Mouse (Mus musculus): Measurements from ENCODE around the gene Lrriq1.

Gene Lrriq1

DNA sequence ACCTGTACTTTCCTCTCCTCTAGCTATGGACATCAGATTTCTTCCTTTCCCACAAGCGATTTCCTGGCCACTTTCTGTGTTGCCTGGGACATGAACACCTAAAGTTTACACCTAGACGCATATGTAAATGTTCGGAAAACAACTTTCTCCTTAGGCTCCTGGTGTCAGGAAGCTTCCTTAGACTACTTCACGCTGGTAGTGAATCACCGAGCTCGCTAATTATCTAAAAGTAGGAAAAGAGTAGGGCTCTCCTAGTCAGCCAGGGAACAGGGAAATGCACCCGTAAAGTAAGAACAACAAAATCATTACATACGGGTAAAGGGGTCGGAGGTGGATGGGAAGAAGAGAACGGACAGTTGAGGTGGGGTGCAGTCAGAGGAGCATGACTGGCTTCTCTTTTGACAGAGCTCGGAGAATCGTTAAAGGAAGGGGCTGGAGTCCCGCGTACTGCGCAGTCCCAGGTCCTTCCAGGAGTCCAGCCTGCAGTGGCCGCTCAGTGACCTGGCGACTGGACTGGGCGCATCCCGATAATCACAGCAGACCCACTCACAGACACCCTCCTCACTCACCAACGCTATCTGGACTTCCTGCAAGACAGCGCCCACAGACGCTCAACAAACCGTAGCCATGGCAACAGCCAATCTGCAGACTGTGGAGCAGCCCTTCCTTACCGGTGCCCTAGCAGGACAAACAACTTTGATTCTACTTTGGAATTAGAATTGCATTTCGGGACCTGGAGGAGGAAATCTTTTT is at the start of gene Lrriq1:
Gene Lrriq1 (minus strand): TSS at position 616 of the 753 bp plus-strand sequence.
- peak; percentile 49 for DNase-seq (ENCODE audit: low spot score)

DNA sequence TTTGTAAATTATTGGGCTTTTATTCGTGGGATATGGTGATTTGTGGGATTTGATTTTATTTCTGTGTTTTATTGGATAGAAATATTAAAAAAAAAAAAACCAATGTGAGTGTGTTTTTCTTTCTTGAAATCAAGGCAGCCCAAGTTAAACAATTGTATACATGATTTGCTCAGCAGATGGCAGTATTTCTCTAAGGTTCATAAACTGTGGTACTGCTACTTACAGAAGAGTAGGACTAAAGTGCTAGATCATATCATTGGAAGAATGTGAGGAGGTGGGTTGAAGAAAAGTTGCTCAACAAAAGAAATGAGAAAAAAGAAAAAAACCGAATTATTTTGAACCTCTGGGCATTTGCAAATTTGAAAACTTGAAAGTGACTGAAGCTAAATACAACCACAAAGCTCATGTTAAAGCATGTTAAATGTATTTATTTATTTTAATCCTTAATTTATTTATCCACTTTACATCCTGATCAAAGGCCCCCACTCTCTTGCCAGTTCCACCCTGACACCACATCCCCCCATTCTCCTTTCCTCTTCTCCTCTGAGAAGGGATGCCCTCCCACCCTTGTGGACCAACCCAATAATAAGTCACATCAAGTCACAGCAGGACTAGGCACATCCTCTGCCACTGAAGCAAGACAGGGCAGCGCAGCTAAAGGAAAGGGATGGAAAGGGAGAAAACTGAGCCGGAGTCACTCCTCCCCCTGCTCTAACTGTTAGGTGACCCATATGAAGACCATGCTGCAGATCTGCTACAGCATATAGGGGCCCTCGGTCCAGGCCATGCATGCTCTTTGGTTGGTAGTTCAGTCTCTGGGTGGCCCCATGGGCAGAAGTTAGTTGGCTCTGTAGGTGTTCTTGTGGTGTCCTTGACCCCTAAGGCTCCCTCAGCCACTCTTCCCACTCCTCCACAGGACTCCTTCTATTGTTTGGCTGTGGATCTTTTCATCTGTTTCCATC is 18.0 kb upstream of the Lrriq1 start:
- no peak for DNase-seq (ENCODE audit: low spot score)

DNA sequence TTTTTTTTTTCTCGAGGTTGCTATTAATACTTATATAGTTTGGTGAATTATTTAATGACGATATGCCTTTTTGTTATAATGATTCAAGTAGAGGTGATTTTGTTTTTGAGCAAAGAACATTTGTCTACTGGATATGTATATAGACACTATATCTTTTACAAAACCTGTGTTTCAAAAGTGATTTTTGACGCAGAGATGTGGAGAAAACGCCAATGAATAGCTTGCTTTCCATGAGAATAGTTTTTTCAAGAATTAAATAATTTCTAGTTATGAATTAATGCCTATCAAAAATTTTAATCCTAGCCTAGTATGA is 294 bp upstream of the Lrriq1 start:
- DNase-seq (ENCODE audit: low spot score): no peak

DNA sequence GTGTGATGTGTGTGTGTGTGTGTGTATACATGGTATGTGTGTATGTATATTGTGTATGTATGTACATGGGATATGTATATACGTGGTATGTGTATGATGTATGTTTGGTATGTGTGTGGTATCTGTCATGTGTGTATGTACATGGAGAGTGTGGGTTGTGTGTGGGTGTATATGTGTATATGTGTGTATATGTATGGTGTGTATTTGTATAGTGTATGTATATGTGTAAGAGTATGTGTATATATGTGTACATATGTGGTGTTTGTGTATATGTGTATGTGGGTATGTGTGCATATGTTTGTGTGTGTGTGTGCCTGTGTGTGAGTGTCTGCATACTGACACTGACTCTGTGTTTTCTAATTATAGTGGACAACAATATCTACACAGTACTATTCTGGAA is 9.5 kb downstream of the Lrriq1 start:
- no peak for DNase-seq (ENCODE audit: low spot score)

DNA sequence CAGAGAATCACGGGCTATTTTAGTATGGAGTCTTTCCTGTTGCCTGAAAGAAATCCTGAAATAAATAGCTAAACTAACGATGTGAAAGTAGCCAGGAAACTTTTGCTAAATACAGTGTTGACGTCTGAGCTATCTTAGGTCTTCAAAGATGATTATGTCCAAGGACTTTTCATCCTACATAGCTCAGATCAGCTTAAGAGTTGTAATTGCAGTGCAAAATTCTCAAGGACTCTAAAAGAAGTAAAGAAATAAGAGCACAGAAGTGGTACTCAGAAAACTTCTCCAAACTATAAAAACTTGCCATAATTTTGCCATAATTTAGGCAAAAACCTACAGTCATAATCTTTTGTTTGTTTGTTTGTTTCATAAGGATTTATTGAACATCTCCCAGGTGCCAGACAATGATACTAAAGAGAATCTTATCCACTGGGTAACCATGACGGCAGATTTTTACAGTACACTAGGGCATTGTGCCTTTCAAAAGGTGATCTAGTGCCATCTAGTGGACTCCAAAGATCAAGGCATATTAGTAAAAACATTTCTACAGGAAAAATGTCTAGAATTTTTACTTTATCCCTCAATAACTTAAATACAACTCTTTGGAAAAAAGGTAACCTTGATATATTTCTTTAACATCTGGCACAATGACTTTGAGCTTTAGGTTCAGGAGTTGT is 41.3 kb downstream of the Lrriq1 start:
- DNase-seq (ENCODE audit: low spot score): no peak

DNA sequence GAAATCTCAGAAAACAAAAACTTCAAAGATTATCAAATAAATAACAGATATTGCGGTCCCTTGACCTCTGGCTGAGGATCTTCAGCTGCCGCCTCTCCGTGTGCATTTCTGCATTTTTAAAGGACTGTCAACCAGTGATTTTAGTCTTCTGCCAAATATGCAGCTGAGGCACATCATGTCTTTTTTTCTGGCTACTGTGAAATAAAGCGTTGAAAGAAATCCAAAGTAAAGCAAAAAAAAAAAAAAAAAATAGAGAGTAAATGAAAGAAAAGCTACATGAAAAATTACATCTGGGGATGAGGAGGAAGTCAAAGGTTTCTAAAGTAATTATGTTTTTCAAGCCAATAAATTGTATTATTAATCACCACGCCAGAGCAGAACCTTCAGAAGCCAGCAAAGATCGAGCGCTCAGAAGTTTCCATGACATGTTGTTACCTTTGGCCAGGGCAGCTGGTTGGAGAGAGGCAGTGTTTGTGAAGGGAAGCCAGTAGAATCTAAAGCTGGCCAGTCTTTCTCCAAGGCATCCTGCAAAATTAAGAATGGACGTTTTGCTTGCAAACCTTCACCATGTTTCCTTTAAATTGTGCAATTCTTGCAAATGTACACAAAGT is 90.2 kb downstream of the Lrriq1 start:
- DNase-seq (ENCODE audit: low spot score): no peak

DNA sequence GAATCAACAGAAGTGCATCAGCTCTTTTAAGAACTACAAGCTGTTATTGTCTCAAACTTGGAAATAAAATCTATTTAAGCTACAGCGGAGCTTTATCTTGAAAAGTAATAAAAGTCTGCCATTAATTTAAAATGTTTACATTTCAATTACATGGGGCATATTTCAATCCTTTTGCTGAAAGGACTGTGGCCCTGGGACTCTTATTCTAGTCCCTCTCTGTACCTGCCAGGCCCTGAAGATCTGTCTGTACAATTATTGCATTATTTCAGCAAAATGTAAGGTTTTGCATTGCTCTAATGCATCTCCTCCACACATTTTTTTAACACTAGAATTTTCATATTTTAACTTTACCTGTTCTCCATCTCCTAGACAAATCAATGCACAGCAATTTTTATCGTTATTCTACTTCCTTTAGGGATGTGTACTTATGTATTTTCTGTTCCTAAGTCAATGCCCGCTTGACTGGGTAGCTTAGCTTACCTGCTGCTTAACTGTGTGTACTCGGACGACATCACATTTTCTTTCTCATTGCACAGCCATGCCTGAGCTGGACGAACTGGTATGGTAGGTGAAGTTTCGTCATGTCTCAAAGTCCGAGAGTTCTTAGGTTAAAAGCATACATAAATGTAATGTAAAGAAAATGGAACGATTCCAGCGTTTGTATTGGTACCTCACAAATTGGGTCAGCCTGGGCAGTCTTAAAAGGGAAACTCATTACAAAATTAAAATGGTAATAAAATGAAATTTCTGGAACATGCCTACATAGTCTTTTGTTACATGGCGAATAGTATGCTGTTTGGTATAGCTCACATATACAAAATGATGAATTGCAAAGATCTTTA is 91.0 kb downstream of the Lrriq1 start:
- no peak for DNase-seq (ENCODE audit: low spot score)

DNA sequence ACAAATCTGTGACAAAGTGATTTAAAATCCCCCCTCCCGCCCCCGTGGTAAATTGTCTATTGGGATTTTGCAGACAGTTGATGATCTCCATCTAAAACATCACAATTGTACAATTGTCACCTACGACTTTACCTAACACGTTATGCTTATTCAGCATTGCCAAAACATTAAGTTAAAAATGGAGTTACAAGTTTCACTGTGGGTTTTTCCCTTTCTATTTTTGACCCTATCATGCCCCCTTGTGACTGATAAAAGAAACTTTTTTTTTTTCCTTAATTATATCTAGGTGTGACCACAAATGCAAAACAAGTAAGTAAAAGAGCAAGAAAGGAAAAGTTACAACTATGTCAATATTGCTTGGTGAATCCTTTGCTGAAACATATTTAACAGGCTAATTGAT is 93.6 kb downstream of the Lrriq1 start:
- DNase-seq (ENCODE audit: low spot score): no peak

DNA sequence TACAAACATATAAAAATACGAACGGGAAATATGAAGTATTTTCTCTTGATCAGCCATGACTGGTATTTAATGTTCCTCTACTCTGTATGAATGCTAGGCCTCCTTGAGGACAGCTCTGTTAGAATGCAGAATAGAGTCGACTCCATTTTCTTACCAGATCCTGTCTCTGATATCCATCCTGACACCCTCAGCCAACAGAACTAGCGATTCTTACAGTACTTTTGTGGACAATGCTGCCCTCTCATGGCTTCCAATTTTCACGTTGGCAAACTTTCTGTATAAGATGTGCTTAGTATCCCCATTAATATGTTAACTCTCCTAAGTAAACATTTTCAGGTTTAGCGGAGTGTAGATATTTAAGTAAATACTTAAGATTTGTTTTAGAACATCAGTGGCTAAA is 94.6 kb downstream of the Lrriq1 start:
- DNase-seq (ENCODE audit: low spot score): no peak

DNA sequence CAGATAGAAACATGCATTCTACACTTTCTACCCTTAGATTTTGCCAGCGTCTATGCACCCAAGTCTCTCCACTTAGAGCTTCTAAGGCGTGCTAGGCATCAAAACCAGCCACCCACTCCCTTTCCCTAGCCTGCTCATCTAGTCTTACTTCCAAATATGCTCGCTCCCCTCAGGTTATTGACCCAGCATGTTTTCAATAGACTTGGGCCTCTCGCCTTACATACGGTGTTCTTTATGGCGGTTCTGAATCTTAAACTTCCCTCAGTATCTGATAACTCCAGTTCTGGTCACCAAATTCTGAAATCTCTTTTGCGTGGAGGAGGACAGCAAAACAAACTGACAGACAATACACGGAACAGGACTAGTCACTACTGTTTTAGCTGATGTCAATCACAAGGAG is 95.5 kb downstream of the Lrriq1 start:
- no peak for DNase-seq (ENCODE audit: low spot score)

DNA sequence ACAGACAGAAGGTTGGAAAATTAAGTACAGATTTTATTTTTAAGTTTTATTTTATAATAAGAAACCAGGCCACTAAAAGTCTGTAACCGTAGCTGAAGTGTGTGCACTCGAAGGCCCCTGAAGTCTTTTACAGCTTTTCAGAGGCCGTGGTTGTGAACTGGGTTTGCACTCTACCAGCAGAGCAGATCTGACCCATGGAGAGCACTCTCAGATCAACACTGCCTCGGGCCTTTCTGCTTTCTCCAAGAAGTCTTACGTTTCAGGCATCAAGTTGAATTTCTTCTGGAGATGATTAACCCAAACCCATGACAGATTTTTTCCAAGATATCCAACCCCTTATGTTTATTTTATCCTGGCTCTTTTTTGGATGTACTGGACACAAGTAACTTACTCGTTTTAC is 121.5 kb downstream of the Lrriq1 start:
- no peak for DNase-seq (ENCODE audit: low spot score)

DNA sequence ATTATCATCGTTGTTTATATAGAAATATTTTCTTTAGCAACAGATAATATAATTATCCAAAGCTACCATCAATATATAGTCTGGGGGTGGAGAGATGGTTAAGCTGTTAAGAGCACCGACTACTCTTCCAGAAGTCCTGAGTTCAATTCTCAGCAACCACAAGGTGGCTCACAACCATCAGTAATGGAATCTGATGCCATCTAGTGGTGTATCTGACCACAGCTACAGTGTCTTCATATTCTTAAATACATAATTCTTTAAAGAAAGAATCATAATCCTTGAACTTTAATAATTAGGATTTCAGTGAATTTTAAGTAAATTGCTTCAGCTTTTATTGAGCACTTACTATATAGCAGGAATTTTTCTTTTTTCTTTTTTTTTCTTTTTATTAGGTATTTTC is 128.0 kb downstream of the Lrriq1 start:
- DNase-seq (ENCODE audit: low spot score): no peak

DNA sequence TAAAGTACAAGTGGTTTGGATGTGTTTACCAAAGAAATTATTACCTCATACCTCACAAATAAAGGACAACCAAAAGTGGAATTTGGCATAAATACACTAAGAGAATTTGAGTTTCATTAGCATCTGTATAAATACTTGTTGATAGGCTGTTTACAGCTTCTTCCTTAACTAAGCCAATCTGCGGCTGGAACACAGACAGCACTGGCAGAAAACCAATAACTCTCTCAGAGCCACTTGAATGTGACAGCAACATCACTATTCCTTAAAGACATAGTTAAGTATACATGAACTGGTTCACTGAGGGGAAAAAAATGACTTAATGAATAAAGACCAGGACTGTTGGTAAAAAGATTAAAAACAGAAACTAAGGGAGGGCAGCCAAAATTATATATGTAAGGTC is 150.0 kb downstream of the Lrriq1 start:
- DNase-seq (ENCODE audit: low spot score): no peak

DNA sequence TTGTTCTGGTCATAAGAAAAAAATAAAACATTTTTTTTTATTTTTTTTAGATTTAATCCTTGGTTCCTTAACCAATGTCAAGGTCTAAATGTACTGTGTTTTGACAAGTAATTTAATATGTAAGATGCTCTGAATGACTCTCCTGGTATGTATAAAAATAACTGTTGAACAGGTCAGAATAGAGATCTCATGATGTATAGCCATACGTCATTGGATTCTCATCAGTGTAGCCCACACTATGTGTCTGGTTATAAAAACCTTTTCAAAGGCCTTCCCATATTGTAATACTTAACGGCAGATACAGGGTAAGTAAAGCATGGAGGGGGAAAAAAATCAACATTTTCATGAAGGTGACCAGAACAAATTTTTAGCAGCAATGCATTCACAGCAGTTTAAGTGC is 186.5 kb downstream of the Lrriq1 start:
- DNase-seq (ENCODE audit: low spot score): no peak

DNA sequence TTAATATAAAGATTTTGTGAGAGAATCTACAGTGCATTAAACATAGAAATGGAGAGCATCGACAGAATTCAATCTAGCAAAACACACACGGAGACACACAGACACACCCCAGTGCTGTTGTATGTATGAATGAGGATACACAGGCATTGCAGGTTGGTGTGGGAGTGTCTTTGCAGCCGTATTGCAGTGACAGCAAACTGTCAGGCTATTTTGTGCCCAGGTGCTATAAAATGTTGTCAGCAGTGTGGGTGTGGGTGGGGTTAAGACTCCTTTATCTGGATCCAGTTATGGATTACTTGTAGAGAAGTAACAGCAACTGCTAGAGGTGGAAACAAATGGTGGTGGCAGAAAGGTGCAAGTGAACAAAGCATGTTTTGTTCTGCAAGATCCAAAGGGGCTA is 189.5 kb downstream of the Lrriq1 start:
- no peak for DNase-seq (ENCODE audit: low spot score)

DNA sequence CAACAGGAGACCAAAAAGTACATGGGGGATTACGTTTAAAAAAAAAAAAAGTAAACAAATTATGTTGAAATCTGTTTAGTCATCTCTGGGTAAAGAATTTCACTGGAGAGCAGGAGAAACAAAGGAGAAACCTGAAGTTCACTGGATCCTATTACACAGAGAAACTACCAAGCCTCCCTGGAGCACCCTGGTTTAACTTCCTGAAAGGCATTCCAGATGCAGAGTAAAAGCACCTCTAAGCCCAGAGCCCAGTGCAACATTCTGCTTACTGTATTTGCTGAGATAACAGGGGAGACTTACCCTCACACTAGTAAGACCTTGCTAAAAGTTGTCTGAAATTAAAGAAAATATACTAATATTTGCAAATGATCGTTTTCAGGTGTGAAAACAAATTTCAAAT is 191.1 kb downstream of the Lrriq1 start:
- DNase-seq (ENCODE audit: low spot score): no peak

DNA sequence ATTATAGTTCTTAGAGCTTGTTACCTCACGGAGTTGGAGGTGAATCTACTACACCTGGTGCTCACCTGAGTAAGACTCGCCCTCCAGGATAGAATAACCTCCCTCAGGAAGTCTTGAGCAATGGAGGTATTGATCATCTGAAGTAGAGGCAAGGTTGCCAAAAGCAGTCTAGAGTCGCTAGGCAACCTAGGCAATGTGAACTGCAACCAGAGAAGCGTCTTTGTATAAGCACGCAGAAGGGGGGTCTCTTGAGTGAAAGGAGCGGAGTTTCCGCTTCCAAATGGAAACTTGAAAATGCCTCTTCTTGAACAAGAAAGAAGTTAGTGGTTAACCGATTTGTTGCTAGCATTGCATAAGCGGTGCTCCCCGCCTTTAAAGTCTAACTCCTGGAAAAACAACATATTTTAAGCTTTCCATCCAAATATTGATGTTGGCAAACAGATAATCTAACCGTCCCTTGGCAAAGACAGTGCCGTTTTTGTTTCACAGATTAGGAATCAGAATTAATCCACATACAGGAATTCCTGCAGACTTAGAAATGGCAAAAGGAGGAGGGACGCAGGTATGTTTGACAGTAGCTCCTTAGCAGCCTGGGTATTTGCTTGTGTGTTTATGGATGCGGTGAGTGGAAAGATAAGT is 201.0 kb downstream of the Lrriq1 start:
- no peak for DNase-seq (ENCODE audit: low spot score)

DNA sequence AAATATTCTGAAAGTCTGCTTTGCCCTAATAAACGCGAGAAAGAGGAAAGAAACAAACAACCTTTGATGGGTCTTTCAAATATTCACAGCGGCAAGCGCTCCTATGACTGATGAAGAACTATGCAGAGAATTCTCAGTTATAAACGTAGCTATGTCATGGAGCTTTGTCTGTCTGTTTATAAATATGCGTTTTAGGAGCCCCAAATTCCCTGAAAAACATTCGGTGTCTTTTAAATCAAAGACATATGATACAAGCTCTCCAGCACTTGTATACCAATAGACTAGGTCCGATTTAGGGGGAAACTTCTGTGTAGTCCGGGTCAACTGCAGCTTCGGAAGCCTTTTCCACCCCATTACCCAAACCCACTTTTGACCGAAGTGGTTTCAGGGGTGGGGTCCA is 205.2 kb downstream of the Lrriq1 start:
- DNase-seq (ENCODE audit: low spot score): no peak

DNA sequence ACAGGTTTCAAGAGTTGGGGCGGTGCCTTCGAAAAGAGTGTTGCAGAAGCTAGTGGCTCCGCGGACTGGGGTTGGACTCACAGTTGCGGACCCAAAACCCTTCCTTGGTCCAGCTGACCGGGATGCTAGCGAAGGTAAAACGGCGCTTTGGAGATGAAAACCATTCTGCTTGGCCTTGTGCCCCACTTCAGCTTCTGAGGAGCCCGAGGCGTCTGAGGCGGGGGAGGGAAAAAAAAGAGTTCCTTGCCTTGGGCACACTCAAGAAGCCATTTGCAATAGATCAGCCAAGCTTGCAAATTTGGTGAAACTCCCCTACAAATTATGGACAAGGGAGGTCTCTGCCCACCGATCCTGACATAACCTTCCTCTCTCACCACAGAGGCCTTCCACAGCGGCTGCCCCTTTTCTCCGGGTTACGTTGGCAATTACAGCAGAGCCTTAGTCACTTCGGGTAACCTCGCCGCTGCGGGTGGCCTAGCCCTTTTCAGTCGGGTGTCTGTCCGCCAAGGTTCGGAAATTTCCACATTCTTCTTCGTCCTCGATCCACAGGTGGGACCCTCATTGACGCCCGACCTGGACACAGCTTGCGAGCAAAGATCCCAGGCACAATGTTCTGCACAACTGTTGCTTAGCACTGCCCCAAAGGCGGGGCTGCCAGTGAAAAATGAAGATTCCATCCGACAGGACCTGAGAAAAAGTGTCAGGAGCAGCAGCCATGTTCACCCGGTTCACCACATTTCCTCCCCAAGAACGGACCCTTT is 206.2 kb downstream of the Lrriq1 start, which contains the start of gene Alx1:
Gene Alx1 (minus strand): TSS at position 486 of the 761 bp plus-strand sequence.
- no peak for DNase-seq (ENCODE audit: low spot score)

DNA sequence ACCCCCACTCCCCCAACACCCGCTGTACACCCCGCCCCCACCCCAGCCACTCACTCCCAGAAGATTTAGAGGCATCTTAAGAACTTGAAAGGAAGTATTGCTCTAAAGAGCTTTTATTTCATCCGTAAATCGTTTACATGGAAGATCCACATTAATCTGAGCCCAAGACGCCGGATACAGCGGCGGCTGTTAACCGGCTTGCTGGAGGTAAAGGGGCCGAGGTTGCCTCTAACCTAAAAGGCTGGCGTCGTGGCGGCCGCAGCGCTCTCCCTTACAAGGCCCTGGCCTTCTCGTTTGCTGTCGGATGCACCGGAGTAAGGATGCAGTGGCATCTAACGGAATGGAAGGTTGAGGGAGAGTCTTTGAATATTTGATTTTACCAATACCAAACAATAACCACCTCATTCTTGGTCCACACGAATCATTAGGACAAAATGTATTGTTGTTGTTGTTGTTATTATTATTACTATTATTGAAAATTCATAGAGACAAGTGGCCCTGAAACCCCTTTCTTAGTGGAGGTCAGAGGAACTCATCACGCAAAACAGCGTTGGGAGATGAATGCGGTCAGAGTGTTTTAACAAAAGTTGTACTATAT is 206.9 kb downstream of the Lrriq1 start:
- no peak for DNase-seq (ENCODE audit: low spot score)

Measured in ovary, postnatal 14 days (tissue).